Mouse (Mus musculus) lung, postnatal 10 days (tissue): ENCODE measurements around the gene Gm13084.
"Not testable (repeated sequence)": the region's sequence is repeated elsewhere in the genome, so short reads cannot be mapped to it uniquely, and the experiment has no call there.

Source experiments
- DNase-seq: peaks from one replicate; pipeline ENCODE4 v3.0.0; 2021

The Gm13084 gene

GRCm38 (mm10) chr4:143815993-143816392, at the start of gene Gm13084:
Gene Gm13084 (minus strand): TSS chr4:143816093.
- DNase-seq = no peak

- not testable (repeated sequence) for DNase-seq
These were observed 30.3 kb upstream of the Gm13084 start, which contains the start of gene Gm13103 for GRCm38 (mm10) chr4:143846197-143846596. Gene Gm13103 (plus strand): TSS chr4:143846497.

DNA sequence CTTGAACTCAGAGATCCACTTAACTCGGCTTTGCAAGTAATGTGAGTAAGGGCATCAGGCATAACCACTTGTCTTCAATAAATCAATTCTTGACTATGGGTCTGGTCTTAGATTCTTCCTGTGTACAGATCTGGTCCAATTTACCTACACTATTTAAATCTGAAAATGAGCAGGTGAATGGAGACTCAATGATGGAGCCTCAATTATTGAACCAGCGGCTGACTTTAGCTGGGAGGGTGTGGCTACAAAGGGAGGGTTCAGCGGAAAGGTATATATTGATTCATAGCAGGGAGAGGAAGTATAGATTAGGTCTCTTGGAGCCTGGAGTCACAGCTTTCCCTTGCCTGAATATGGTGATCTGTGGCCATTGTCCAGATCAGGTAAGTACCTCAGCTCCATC, 26.8 kb downstream of the Gm13084 start, which contains the start of gene Gm13023:
Gm13023 (plus strand) TSS at position 301 of the 400 bp plus-strand sequence.
- DNase-seq = not testable (repeated sequence)
